Mouse (Mus musculus) kidney, postnatal 14 days (tissue): ENCODE results near the gene St3gal6.

Experiments used
- DNase-seq: peaks from one replicate; pipeline ENCODE4 v3.0.0; 2022; ENCODE audit warnings: mixed read lengths

The St3gal6 gene

DNA sequence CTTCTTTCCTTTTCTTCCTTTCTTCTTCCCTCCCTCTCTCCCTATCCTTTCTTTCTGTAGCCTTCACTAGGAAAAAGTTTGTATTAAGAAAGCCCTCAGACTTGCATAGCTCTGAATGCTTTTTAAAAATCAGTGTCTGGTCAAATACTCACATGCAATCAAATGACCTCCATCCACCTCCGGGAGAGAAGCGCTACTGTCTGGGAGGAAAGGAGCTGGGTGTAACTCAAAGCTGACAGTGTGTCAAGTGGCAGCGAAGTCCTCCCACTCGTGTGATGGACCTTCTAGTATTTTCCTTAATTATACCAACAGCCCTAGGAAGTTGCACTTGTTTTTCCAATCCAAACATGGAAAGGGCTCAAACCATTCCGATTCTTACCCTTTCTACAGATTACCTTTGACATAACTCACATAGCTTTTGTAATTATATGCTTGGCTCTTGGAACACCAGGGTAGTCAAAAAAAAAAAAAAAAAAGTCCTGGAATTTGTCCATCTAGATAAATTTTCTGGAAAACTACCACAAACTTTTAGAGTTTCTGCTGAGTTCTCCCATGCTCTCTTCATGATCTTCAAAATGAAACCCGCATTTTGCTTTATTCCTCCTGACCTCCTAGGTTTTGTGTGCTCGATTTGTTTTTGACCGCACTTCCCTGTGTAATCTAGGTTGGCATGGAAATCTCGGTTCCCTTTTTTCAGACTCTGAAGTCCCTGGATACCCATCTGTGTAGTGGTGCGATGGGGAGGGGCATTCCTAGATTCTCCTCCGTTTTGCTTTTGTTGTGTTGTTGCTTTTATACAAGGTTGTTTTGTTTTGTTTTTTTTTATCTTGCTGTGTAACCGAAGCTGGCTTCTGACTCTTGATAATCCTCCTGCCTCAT lies at the start of gene St3gal6:
St3gal6 (minus strand) TSS at position 272 of the 879 bp plus-strand sequence.
- DNase-seq = peak; percentile 26

DNA sequence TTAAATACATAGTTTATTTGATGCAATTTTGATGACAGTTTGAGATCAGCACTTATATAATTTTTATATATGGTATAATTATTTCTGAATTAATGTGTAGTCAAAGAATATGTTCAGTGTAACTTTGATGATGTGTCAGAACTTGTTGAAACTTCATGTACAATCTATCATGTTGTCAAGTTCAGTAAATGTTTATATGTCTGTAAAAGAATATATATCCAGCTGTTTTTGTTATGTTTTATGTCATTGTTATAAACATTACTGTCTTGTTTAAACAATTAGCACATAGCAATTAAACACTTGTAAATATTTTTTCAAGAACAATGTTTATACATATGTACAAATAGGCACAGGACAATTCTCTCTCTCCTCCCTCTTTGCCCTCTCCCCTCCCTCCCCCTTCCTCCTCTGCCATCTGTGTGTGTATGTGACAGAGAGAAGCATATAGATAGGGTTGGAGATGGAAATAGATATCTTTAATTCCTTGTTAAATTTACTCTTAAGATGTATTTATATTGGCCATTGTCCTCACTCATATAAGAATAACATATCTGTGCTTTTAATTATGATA lies 46.7 kb upstream of the St3gal6 start:
- no peak for DNase-seq

DNA sequence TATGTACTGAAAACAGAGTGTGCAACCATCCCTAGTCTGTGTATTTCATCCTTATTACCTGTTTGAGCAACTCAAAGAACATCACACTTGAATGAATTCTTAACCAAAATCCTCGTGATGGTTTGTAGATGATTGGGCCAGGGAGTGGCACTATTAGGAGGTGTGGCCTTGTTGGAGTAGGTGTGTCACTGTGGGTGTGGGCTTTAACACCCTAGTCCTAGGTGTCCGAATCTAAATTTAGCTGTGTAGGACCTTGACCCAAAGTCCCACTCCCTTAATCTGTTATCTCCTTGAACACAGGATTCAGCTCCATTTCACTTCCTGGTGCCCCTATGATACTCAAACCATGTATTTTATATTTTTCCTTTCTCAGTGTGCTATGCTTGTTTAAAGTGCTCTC lies 37.2 kb upstream of the St3gal6 start:
- DNase-seq = no peak

DNA sequence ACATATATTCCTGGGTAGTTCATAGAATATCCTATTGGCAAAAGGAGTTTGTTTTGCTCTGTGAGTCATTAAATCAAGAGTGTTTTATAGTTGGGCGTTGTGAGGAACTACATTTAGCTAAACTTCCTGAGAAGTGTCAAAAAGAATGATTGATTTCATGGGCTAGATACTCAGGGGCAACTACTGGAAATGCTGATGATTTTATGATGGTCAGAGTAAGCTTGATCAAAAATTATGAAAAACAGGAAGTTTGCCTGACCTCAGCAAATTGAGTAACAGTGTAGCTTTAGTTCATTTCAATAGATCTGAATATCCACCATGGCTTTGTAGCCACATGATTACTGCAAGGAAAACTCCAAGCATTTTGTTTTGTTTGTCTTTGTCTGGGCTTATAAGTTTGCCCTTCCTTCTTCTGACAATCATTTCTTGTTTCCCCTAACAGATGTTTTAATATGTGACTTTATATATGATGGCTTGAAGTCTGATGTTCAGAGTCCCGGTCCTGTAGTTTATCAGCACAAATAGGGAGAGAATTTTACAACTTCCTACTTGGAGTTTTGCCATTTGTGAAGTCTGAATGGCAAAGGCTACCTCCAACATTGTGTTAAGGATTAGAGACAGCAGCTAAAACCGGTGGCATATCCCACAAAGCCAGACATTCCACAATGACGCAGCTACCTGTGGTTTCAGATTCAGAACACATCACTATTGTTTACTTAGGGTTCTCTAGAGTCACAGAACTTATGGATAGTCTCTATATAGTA lies 32.2 kb upstream of the St3gal6 start:
- peak; percentile 2 for DNase-seq

DNA sequence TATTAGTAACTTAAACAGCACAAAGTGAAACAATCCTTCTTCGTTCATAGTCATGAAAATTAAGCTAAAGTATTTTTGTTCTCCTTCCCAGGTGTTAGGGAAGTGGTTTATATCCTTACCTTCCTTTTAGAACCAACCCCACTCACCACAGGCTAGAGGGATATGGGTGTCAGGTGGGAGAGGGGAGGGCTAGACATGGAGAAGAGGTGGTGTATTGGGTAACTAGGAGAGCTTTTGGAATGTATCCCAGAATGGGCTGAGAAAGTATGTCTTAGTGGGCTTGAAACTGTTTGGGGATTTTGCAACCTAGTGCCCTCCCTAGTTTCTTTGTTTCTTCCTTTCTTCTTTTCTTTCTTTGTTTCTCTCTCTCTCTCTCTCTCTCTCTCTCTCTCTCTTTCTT lies 30.6 kb upstream of the St3gal6 start:
- no peak for DNase-seq

DNA sequence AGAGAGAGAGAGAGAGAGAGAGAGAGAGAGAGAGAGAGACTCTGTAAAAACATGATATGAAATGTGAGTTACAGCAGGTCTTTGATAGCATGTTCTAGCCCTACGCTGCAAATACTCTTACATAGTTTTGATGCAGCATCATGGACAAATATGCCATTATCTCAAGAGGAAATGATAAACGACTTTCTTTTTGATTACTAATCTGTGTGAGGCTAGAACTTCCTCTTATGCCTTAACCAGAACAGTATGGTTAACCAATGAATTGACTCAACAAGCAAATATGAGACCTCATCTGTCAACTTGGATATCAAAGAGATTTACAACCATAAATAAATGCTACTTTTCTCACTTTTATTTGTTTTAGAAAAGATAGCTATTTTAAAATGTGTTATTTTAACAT lies 24.0 kb upstream of the St3gal6 start:
- no peak for DNase-seq

DNA sequence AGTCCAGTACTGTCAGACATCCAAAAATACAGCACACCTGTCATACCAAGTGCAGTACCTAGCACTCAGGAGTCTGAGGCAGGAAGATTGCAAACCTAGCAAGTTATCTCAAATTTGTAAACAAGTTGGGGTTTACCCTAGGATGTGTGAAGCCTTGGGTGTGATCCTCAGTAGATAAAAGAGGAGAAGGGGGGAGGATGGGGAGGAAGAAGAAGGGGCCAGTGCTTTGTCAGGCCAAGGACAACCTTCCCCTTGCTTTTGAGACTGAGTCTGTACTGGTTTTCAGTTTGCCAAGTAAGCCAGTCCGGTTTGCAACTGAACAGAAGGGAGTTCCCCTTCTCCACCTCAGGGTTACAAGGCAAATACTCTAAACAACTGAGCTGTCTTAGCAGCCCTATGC lies 22.1 kb upstream of the St3gal6 start:
- no peak for DNase-seq

DNA sequence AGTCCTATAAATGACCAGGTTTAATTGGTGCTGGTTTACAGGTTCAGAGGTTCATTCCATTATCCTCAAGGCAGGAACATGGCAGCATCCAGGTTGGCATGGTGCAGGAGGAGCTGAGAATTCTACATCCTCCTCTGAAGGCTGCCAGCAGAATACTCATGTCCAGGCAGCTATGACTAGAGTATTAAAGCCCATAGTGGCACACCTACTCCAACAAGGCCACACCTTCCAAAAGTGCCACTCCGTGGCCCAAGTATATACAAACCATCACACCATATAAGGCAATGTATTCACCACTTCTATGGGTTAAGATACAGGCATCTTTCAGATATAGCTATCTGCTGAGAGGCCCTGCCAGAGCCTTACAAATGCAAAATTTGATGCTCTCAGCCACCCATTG lies 15.4 kb upstream of the St3gal6 start:
- no peak for DNase-seq

DNA sequence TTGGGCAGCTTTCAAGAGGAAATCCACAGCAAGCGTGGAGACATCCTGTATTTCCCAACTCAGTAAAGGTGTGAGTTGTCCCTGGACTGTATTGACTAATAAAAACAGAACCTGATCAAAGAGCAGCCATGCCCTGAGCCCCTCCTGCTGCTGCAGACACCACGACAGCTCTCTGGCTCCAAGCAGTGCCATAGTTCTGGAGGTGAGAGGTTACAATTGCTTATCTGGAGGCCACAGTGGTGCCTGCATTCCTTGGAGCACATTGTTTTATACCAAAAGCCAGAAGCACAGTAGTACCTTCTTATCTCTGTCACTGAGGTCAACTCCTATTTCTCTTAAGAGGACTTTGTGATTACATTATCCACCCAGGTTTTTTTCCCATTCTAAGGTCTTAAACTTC lies 15.0 kb upstream of the St3gal6 start:
- DNase-seq = no peak

DNA sequence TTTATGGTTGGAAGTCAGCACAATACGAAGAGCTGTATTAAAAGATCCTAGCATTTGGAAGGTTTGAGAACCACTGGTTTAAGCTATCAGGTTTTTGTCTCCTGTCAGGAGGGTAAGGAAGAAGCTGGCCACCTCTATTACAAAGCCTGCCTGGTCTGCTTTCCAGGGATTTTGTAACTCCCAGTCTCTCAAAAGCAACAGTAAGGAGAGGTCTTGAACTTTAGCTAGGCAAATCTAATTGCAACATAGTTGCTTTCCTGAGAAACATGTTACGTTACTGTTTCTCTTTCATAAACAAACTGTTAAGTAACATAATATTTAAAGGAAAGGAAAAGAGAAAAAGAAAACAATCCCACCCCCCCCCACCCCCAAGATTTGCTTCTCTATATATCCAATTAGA lies 12.0 kb upstream of the St3gal6 start:
- DNase-seq = no peak

DNA sequence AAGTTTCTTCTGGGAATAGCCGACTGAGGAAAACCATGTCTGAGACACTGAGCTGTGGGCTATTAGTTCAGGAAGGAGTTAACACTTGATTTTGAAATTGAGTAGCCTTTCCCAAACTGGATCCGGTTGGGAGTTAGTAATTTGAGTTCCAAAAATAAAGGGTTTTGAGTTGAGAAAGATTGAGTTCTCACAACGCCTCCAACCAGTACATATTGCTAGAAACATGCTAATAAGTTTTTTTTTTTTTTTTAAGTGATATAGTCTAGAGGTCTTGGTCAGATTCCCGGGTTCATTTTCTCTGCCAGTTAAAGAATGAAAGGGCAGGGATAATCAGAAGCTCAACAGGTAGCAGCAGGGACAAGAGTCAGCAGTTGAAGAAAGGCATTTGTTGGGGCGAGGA lies 11.2 kb upstream of the St3gal6 start:
- no peak for DNase-seq

DNA sequence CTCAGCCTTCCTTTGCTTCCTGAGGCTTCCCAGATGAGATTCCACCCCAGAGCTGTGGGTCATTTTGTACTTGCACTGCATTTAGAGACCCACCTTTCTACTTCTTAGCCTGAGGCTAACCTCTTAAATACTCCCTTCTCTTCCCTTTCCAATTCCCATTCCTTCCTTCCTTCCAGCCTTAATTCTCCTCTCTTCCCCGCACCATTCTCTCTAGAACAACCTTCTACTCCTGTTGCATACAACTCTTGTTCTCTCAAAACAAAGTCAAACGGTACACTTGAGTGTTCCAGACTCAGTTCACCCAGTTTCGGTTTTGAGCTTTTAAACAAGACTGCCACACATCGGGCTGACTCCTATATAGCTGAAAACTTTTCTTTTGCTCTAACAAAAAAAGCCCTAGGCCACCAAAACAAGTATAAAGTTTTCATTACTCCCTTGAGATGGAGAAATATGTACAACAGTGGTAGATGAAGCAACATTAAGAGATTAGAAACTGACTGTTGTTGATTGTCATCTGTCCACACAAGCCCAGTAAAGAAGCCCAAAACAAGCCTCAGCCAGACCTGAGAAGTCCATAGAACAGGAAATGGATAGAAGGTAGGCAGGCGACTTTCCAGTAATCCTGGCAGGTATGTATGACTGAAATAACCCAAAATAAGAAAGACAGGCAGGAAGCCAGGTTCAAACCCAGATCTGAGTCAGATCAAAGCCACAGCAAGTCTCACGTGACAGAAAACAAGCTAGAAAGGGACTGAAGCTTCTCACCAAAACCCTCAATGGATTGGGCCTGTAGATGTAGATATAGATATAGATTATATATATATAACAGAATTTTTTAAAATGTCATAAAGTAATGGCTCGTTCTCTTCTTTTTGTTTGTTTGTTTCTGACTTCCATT lies 10.5 kb upstream of the St3gal6 start:
- no peak for DNase-seq

DNA sequence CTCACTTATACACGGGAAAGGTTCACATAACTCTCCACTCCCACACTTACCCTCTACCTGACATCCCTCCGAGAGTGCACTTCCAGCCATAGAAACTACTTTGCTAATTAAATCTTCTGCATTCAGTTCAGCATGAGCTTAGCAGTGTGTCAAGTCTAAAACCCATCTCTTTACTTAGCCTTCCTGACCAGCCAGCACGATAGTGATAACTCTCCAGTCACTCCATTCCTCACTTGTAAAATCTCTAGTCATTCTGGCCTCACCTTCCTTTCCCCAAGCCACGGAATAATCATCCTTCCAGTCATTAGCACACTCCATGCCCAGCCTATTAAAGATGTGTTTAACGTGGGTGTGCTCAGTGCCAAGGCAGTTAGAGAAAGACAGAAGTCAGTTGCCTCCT lies 9.7 kb upstream of the St3gal6 start:
- DNase-seq = no peak

DNA sequence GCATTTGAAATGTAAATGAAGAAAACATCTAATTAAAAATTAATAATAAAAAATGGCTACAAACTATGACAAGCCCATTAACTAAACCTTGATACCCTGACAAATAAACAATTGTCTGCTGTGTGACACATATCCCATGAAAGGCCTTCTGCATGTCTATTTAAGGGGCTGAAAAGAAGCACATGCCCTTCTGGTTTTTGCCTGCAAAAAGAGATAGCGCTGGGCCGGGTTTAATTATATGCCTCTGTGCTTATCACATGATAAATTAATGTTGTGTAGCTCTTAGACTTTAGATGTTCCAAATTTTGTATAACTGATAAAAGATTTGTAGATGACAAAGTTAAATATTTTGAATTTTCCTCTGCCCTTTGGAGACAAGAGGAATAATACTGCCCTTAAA lies 9.2 kb upstream of the St3gal6 start:
- DNase-seq = no peak

DNA sequence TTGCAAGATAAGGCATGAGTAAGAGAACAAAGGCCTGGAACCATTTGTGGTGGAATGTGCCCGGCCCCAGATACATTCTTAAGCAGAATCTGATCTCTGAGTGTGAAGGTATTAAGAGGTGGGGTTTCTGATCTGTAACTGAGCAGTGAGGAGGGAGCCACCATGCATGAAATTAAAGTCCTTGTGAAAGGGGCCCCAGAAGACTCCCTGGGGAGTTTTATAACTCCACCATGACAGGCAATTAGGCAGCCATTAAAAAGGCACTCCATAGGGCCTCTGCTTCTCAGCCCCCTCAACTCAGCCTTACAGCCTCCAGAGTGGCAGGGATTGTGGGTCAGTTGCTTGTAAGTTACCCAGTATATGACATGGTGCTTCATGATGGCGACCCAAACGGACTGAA lies 8.5 kb upstream of the St3gal6 start:
- DNase-seq = no peak

DNA sequence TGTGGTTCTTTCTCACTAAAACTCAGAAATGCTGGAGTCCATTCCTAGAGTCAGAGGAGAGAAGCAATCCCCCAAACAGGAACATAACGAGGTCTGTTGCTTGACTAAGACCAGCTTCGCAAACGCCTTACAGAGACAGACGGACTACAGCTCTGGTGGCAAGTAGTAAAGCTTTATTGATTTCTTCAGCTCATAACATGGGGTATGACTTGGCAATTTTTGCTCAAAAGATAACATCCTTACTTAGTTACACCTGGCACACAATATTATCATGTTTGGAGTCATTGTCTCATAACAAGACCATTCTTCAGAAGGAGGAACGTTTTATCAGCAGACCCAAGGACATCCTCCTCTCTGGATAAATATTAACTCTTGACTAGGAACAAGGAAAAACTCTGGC lies 3.8 kb upstream of the St3gal6 start:
- DNase-seq = no peak

DNA sequence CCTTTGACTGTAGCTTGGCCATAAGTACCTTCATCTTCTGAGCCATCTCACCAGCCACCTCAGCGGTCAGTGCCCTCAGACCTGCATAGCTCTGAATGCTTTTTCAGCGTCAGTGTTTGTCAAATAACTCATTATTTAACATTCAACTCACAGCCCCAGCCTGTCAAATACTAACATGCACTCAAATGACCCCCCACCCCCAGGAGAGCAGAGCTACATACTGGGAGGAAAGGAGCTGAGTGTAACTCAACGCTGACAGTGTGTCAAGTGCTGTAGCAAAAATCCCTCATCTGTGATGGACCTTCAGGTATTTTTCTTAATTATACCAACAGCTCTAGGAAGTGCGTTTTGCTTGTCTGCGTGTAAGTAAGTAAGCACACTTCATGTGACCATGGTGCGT lies 2.7 kb upstream of the St3gal6 start:
- DNase-seq = no peak

DNA sequence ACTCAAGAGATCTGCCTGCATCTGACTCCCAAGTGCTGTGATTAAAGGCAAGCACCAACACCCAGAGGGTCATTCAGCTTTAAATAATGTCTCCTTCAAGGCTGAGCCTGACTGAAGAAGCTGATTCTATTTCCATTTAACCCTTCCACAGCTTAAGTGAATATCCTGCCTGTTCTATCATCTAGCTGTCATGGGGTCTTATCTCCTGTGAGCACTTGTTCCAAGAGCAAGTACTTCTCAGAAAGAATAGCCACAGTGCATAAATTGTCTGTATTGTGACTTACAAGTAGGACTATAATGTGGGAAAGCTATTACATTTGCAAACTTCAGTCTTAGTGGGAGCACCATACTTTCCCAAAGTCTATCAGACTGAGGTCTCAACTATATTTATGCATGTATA lies 1.8 kb upstream of the St3gal6 start:
- no peak for DNase-seq

DNA sequence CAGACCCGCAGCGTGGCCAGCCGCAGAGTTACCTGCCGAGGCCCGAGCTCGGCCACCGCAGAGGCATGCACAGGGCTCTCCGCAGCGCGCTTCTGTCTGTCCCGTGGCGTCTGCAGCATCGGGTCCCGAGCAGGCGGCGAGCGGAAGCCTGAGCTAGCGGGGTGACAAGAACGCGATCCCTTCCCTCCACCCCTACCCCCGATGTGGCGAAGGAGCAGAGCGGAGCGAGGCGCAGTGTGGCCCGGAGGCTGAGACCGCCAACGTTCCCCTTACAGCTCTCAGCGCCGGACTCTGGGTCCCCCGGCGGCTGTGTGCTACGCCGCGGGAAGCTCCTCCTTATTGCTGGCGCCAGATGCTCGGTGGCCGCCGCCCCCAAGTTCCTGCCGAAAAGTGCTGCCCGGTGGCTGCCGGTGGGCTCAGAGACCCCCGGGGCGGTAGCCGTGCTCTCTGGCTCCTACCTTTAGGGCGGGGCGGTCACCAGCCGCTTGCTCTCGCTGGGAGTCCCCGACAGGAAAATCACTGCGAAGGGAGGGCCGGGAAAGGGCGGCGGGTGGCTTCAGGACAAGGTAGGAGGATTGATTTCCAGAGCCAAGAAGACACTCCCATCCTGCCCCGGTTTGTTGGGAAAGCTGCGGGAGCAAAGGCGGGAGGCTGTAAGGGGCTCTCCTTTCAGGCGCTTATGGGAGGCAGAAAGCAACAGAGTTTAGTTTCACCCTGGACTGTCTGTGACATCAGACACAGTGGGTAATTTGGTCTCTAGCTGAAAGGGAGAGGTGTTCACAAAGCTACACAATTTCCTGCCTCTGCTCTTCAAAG lies 791 bp downstream of the St3gal6 start:
- DNase-seq = peak; percentile 84

DNA sequence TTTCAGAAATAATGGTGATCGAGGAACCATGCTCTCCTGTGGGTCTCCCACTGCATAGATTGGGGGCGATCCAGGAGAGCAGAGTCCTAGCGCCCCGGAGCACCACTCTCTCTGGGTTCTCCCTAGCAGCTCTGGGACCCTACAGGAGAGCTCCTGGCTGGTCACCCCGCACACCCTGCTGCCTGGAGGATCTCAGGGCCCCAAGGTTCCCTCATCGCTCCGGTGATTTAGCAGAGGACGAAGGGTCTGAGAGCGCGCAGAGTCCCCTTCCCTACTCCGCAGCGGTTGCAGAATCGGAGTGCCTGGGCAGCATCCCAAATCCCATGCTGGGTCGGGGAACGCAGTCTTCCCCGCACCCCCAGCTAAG lies 1.4 kb downstream of the St3gal6 start:
- no peak for DNase-seq

DNA sequence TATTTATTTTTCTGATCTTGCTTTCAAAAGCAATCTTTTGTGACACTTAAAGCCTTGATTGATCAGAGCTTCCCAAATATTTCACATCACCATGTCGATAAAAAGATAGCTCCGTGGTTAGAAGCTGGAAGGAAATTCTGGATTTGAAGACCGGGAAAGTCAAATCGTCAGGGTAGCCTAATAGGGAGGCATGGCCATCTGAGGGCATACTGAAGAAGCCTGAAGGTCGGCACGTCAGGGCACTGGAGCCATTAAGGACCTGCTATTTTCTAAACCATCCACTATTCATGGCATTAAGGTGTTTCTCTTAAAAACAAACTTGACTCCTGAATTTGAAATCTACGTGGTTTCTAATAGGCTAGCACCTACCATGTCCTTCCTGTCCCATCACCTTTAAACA lies 2.1 kb downstream of the St3gal6 start:
- no peak for DNase-seq

DNA sequence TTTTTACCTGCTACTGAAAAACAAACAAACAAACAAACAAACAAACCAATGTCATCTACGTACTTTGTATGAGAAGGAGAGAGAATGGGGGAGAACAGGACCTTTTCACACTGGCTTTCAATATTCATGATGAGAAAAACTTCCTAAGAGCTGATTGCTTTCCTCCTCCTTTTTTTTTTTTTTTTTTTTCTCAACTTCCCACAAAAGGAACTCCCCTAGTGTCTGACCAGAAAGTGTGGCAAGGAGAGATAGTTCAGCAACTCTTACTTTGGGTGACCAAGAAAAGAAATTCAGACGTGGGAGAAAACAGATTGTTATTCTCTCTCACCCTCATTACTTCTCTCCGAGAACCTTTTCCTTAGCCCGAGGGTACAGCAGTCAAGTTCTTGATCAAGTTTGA lies 2.9 kb downstream of the St3gal6 start:
- no peak for DNase-seq
